Mouse (Mus musculus): ENCODE data around the gene Hnf1b.

Gene Hnf1b

GRCm38 (mm10) chr11:83852501-83853211, 2.8 kb downstream of the Hnf1b start:
- no peak for DNase-seq (ENCODE audit: low spot score in 2 of 2)

- no peak for DNase-seq (ENCODE audit: low spot score in 2 of 2)
These were observed 3.4 kb downstream of the Hnf1b start for GRCm38 (mm10) chr11:83853221-83853792.

- no peak for DNase-seq (ENCODE audit: low spot score in 2 of 2)
These were observed 4.2 kb downstream of the Hnf1b start for GRCm38 (mm10) chr11:83854091-83854490.

DNA sequence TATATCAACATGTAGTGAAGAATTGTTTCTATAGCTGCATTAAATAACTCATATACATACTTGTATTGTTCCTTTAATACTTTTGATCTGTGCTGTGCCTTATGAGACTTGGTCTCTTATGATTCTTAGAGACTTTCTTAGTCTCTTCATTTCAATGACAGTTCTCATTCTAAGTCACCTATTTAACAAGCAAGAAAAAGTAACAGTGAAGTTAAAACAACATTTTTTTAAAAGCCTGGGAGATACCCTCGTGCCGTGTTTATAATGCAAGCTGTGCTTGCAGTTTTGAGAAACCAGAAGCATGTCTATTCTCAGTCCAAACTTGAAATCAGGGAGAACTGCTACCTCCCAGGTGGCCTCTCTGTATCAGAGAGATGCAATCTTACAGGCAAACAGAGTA, 4.8 kb downstream of the Hnf1b start:
- no peak for DNase-seq (ENCODE audit: low spot score in 2 of 2)

DNA sequence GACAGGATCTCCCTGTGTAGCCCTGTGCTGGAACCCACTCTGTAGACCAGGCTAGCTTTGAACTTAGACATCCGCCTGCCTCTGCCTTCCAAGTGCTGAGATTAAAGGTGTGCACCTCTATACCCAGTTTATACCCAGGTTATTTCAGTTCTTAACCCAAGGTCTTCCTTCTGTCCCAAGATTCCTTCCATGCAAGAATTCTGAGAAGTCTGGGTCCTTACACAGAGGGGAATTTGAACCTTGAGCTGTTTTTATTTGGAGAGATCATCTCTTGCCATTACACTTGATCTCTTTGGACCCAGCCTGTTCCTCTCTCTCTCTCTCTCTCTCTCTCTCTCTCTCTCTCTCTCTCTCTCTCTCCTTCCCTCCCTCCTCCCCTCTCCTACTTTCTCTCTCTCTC, 7.4 kb downstream of the Hnf1b start:
- no peak for DNase-seq (ENCODE audit: low spot score in 2 of 2)

DNA sequence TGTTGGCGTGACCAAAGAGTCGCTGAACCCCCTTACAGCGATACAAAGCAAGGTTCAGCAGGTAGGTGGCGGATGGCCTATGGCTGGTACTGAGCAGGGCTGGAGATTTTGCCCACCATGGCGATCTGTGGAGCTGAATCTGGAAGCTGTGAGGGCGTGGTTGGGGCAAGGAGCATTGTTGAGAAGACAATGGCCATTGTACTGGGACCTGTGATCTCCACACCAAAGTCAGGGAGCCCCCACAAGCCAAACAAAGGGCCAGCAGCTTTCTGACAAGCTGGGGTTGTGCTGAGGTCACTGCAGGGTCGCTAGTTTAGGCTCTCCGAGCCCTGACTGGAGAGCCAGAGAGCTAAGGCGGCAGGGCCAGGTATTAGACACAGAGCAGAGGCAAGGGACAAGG, 15.4 kb downstream of the Hnf1b start:
- no peak for DNase-seq (ENCODE audit: low spot score in 2 of 2)

DNA sequence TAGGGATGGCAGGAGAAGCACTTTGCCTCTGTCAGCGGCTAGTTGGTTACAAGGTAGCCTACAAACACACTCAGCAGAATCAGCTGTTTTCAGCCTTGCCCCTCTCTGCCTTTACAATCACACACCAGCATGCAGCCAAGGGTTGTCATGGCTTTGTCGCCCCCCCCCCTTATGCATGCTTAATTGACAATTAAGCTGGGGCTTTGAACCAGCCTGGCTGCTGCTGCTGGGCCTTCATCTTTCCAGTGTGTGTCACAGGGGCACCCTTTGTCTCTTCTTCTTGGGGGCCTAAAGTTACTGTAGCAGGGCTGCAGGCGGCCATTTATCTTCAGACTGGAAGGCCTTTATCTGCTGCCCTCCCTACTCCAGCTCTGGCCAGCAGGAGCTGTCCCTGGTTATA, 17.7 kb downstream of the Hnf1b start:
- DNase-seq (ENCODE audit: low spot score in 2 of 2), result no peak

GRCm38 (mm10) chr11:83869147-83869546, 19.3 kb downstream of the Hnf1b start:
- no peak for DNase-seq (ENCODE audit: low spot score in 2 of 2)

GRCm38 (mm10) chr11:83869686-83870085, 19.8 kb downstream of the Hnf1b start:
- no peak for DNase-seq (ENCODE audit: low spot score in 2 of 2)

GRCm38 (mm10) chr11:83871780-83872554, 22.1 kb downstream of the Hnf1b start:
- peak; percentile 14 to 63 for DNase-seq (ENCODE audit: low spot score in 2 of 2)

DNA sequence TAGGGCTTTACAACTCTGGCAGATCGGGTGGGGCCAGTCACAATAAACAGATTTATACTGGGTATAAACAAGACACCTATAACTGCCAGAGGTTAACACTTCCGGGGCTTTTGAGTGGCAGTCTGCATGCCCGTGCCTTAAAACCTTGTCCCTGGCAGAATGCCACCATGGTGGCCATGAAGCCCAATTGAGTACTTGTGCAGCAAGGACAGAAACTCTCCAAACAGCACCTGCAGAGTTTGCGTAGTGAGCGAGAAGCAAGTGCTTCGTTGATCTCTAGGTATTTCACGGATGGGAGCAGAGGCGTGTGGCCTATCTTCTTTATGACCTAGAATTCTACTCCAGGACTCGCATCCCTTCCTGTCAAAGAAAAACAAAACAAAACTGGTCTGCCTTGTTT, 23.6 kb downstream of the Hnf1b start:
- no peak for DNase-seq (ENCODE audit: low spot score in 2 of 2)

- no peak for DNase-seq (ENCODE audit: low spot score in 2 of 2)
These were observed 26.8 kb downstream of the Hnf1b start for GRCm38 (mm10) chr11:83876630-83877029.

DNA sequence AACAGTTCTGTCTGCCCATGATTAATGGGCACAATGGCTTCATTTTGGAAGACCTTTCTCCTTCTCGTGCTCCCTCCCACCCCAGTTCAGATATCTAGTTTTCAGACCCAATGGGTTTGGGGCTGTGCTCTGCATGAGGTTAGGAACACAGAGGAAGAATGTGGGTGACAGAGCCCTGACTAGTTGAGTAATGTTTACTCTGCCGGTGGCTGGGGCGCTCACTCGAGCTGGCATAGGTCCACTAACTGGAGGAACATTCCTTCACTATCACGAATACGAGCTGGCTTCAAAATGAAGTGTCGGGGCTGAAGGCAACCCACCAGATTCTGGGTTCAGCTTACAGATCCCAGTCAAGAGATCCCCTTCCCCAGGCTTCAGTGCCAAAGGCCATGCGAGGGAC, 27.9 kb downstream of the Hnf1b start:
- no peak for DNase-seq (ENCODE audit: low spot score in 2 of 2)

DNA sequence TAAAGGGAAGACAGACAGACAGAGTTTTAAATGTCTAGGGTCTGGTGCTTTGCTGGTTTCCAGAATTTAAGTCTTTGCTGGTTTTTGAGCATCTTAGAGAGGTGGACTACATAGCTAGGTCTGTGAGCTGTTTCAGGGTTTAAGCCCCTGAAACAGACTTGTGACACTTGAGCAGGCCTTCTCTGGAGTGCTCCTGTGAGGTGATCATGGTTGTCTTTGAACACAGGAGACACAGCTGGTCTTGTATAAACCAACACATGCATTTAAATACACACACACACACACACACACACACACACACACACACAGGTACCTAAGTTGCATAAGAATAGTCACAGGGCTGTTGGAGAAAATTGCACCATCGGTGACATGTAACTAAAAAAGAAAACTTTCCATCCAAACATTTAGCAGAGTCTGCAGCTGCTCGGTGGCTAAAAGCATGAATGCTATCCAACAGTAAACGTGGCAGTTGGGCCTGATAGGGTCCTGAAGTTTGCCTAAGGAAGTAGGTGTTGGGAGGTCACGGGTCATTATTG, 28.6 kb downstream of the Hnf1b start:
- no peak for DNase-seq (ENCODE audit: low spot score in 2 of 2)

GRCm38 (mm10) chr11:83879130-83879529, 29.3 kb downstream of the Hnf1b start:
- DNase-seq (ENCODE audit: low spot score in 2 of 2), result no peak

GRCm38 (mm10) chr11:83881438-83881837, 31.6 kb downstream of the Hnf1b start:
- no peak for DNase-seq (ENCODE audit: low spot score in 2 of 2)

DNA sequence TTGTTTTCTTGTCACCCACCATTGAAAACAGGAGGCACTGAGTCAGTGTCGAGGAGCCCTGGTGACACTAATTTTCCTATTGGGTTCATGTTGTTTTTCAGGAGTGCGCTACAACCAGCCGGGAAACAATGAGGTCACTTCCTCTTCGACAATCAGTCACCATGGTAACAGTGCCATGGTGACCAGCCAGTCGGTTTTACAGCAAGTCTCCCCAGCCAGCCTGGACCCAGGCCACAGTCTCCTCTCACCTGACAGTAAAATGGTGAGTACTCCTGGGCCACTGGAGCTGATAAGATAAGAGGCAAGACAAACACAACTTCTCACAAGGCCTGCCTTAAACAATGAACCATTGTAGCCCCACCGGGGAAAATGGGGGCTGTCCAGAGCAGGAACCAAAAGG, 32.7 kb downstream of the Hnf1b start:
- DNase-seq (ENCODE audit: low spot score in 2 of 2), result no peak

DNA sequence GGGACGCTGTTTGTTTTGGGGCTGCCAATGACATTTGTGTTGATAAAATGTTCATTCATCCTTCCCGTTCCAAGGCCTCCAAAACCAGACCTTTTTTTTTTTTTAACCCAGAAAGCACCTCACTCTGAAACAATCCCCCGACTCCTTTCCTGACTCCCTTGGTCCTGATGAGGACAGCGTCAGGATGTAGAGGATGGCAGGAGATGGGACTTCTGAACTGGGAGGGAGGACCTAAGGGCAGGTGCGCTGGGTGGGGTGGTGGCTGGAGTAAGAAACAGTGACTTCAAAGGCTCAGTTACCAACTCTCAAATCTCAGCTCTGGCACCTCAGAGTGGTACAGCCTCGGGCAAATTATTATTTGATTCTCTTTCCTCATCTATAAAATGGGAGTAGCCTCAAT, 33.2 kb downstream of the Hnf1b start:
- no peak for DNase-seq (ENCODE audit: low spot score in 2 of 2)

- DNase-seq (ENCODE audit: low spot score in 2 of 2), result no peak
These were observed 33.9 kb downstream of the Hnf1b start for GRCm38 (mm10) chr11:83883812-83884211.

- DNase-seq (ENCODE audit: low spot score in 2 of 2), result no peak
These were observed 35.3 kb downstream of the Hnf1b start for GRCm38 (mm10) chr11:83885175-83885574.

DNA sequence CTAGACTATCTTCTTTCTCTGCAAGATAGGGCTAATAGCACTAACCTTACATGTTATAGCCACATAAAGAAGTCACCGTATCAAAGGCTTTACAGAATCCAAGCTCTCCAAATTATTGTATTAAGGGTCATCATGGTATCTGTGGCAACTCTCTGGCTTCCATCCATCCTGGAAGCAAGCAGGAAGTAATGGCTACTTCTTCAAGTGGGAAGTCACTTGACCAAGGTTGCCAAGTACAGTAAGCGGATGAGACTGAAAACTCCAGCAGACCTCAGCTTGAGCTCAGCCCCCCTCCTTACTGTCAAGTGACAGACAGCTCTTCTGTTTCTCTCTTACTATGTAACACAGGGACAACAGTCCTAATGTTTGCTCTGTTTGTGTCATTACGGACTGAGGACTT, 36.9 kb downstream of the Hnf1b start:
- no peak for DNase-seq (ENCODE audit: low spot score in 2 of 2)

DNA sequence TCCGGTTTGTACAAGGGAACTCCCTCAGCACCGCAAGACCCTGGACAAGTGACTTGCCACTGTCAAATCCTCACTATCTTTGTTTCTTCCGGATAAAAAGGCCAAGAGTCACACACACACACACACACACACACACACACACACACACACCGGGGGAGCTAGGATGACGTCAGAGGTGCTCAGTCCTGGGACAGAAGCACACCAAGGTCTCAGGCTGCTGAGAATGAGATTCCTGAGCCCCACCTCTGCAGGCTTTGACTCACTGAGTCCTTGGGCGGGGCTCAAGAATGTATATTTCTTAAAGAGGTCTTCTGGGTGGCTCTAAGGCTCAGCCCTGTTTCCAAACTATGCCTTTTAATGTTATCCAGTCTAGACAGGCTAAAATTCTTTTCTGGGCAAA, 41.5 kb downstream of the Hnf1b start:
- no peak for DNase-seq (ENCODE audit: low spot score in 2 of 2)

GRCm38 (mm10) chr11:83893325-83893724, 43.5 kb downstream of the Hnf1b start:
- DNase-seq (ENCODE audit: low spot score in 2 of 2), result no peak
